Mouse (Mus musculus) frontal cortex, adult (tissue): ENCODE data around the gene Sparcl1.

Source experiments
- ATAC-seq: cut with Nextera tagmentation; 2 replicates; pipeline ENCODE4 v1.9.2; 2017; ENCODE audit warnings: mild to moderate bottlenecking, moderate library complexity, mixed read lengths; ENCODE audit not compliant: low TSS enrichment

The Sparcl1 gene

GRCm38 (mm10) chr5:104110171-104110920 is 3.2 kb downstream of the Sparcl1 start:
- ATAC-seq = peak; percentile 39

GRCm38 (mm10) chr5:104109516-104109915 is 4.0 kb downstream of the Sparcl1 start:
- no peak for ATAC-seq

- peak; percentile 20 for ATAC-seq
Observed at GRCm38 (mm10) chr5:104108879-104109369, 4.6 kb downstream of the Sparcl1 start.

- ATAC-seq = peak; percentile 5; the same call in 1 of the 2 replicates
Observed at GRCm38 (mm10) chr5:104108127-104108875, 5.2 kb downstream of the Sparcl1 start.

GRCm38 (mm10) chr5:104104111-104104510 is 9.4 kb downstream of the Sparcl1 start:
- ATAC-seq = no peak

GRCm38 (mm10) chr5:104103171-104103570 is 10.4 kb downstream of the Sparcl1 start:
- ATAC-seq = no peak

GRCm38 (mm10) chr5:104101678-104102531 is 11.6 kb downstream of the Sparcl1 start:
- peak; percentile 32; the same call in 1 of the 2 replicates for ATAC-seq

- ATAC-seq = 0 out of 2 replicates have a peak, but pooled peaks have one; percentile 24
Observed at GRCm38 (mm10) chr5:104096078-104096938, 17.2 kb downstream of the Sparcl1 start.

- no peak for ATAC-seq
Observed at GRCm38 (mm10) chr5:104095416-104096077, 18.0 kb downstream of the Sparcl1 start.

- ATAC-seq = no peak
Observed at GRCm38 (mm10) chr5:104089751-104090150, 23.8 kb downstream of the Sparcl1 start.

GRCm38 (mm10) chr5:104085366-104085765 is 28.2 kb downstream of the Sparcl1 start:
- ATAC-seq = no peak

GRCm38 (mm10) chr5:104080736-104081135 is 32.8 kb downstream of the Sparcl1 start:
- no peak for ATAC-seq

- ATAC-seq = no peak
Observed at GRCm38 (mm10) chr5:104077508-104077907, 36.0 kb downstream of the Sparcl1 start, which contains the start of gene Gm17660. Gene Gm17660, minus strand, starts transcription at chr5:104077608.

GRCm38 (mm10) chr5:104076361-104076760 is 37.2 kb downstream of the Sparcl1 start:
- peak; percentile 43; the same call in 1 of the 2 replicates for ATAC-seq

GRCm38 (mm10) chr5:104074388-104074787 is 39.1 kb downstream of the Sparcl1 start:
- ATAC-seq = peak; percentile 73

GRCm38 (mm10) chr5:104073602-104074001 is 39.9 kb downstream of the Sparcl1 start:
- ATAC-seq = no peak

GRCm38 (mm10) chr5:104072272-104072886 is 41.2 kb downstream of the Sparcl1 start:
- 0 out of 2 replicates have a peak, but pooled peaks have one; percentile 7 for ATAC-seq

GRCm38 (mm10) chr5:104071048-104071447 is 42.5 kb downstream of the Sparcl1 start:
- no peak for ATAC-seq

GRCm38 (mm10) chr5:104068751-104069150 is 44.8 kb downstream of the Sparcl1 start:
- peak; percentile 94 for ATAC-seq
